Mouse (Mus musculus) small intestine, adult 2 months (tissue): ENCODE data around the gene Tubb4a.

Experiments
- CTCF ChIP-seq: fragments of 200-500 bp; IDR thresholded peaks from 2 replicates; pipeline ENCODE4 v1.5.1; 2012; ENCODE audit warnings: low read depth, mild to moderate bottlenecking, control low read depth, inconsistent platforms, low read length, moderate library complexity, mixed read lengths; ENCODE audit not compliant: insufficient replicate concordance, insufficient read length; ENCODE audit errors: extremely low read depth
- POLR2A ChIP-seq: fragments of 200-500 bp; IDR thresholded peaks from 2 replicates; pipeline ENCODE4 v1.6.1; 2012; ENCODE audit warnings: low read depth, mild to moderate bottlenecking, control low read depth, inconsistent platforms, low read length, moderate library complexity

DNA sequence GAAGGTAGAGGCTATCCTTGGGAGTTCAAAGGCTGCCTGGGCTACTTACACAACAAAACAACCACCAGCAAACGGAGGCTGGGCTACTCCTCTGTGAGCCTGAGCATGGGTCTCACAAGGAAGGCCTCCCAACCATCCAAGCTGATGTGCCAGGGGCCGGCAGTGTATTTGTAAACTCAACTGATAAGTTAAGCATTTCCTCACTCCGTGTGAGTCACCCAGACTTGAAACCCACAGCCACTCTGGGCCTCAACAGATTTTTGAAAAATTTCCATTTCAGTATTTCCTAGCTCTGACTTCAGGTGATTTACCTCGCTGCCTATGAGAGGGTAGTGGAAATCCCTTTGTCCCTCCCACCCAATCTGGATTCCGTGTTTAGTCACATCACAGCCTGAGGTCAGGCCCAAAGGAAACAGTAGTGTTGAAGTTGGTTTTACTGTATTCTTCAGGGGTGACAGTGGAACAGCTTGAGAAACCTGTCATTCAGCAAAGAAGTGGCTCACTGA, 21.1 kb upstream of the Tubb4a start:
- TF ChIP-seq CTCF (no peak), POLR2A (no peak)
